Mouse (Mus musculus): ENCODE data around the gene Grcc10.

GRCm38 (mm10) chr6:124690517-124690916 lies 50.7 kb downstream of the Grcc10 start:
- TF ChIP-seq CTCF (IDR thresholded peaks at IDR 0.05; ENCODE audit: control insufficient read depth, insufficient read depth, insufficient replicate concordance, low read depth, low read length), result no peak
- TF ChIP-seq POLR2A (IDR thresholded peaks at IDR 0.05; ENCODE audit: control insufficient read depth, low read depth, low read length), result no peak
